Mouse (Mus musculus): ENCODE measurements around the gene Dnajc3.

Dnajc3 gene

GRCm38 (mm10) chr14:118937533-118938492 is at the start of gene Dnajc3:
TSS of gene Dnajc3 (plus strand) at chr14:118937976.
- peak; percentile 98 for DNase-seq

DNA sequence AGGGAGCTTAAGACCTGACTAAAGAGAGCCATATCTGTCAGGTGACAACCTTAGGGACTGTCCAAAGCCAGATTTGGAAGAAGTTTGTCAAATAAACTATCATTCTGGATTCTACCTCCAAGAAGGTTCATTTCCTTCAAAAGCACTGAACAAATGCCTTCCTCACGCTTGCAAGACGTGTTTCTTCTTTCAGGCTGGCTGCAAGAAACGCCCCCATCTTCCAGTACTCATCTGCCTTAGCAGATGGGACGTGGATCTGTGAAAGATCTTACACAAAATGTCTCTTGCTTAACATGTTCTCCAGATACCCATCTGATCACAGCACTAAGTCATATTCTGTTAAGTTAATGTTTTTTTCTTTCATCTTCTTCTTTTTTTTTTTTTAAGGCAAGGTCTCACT is 47.7 kb upstream of the Dnajc3 start:
- DNase-seq: no peak

DNA sequence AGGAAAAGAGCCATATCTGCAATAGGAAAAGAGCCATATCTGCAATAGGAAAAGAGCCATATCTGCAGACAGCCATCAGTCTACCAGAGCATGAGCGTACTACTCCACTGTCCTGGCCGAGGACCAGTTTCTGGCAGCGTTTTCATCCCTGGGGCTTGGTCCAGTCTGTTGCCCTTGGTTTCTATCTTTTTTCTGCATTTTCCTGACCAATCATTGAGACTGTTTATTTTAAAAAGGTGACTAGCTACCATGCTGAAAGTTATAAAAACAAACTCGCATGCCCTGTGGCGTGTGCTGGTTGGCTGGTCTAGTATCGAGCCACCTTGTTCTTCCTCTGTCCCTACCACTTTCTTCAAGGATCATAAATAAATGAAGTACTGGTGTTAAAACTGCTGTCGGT is 42.5 kb upstream of the Dnajc3 start:
- DNase-seq: no peak

DNA sequence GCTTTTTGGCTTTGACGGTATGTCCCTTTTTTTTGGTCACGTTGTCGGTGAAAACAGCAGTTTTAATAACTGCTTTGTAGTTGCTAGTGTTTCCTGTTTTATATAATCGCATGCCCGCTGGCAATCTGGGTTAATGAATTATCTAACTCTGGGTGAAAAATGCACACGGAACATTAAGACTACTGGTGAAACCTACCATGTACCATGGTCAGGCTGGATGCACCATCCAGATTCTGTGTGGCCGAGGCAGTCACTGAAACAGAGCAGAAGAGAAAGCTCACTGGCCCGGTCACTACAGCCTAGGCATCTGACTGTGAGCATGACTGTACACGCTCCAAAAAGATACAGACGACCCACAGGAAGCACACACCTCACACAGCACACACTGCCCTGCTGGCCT is 42.1 kb upstream of the Dnajc3 start:
- no peak for DNase-seq

- peak; percentile 29 for DNase-seq
Measured at GRCm38 (mm10) chr14:118899940-118900339, 37.8 kb upstream of the Dnajc3 start.

- DNase-seq: no peak
Measured at GRCm38 (mm10) chr14:118900911-118901310, 36.9 kb upstream of the Dnajc3 start.

- DNase-seq: no peak
Measured at GRCm38 (mm10) chr14:118903397-118903796, 34.4 kb upstream of the Dnajc3 start.

DNA sequence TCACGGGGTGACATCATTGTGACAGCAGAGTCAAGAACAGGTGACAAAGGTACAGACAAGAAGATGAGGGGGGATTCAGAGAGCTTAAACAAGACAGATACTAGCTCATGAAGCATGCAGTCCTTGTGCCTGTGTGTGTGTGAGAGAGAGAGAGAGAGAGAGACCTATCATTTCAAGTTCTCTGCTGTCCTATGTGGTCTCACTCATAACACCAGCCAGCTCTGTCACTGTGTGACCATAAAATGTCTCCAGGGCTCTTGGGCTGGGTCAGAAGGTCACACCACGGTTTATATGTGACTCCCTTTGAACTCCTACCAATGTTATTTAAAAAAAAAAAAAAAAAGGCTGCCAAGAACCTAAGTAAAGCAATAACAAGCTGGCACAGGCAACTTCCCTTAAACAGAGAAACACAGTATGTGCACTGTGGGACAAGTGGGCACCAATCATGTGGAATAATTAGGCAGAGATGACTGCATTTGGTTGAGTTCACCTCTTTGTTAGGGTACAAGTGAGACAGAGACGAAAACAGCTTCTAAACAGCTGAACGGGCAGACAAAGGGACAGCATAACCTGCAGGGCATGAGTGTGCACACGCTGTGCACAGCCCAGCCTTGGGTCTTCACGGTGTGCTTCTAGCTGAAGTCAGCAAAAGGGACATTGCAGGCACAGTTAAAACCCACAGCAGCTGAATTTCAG is 33.8 kb upstream of the Dnajc3 start:
- DNase-seq: no peak

DNA sequence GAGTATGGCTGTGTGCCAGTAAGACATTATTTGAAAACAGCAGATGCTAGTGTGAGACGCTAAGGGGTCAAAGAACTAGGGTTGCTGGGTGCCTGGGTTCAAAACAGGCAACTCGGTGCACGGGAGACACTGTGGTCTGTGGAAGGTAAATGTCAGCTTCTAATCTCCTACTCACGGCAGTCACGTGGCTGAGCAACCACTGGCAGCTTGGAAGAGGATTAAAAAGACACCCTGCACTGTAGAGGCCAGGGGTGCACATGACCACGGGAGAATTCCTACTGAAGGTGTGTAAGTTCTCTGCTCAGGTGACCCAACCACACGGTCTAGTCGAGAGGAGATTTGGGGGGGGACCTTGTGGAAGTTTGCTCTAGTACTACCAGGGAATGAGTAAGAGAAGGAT is 30.2 kb upstream of the Dnajc3 start:
- no peak for DNase-seq

- no peak for DNase-seq
Measured at GRCm38 (mm10) chr14:118909872-118910271, 27.9 kb upstream of the Dnajc3 start.

- DNase-seq: peak; percentile 76
Measured at GRCm38 (mm10) chr14:118910332-118911222, 27.2 kb upstream of the Dnajc3 start.

DNA sequence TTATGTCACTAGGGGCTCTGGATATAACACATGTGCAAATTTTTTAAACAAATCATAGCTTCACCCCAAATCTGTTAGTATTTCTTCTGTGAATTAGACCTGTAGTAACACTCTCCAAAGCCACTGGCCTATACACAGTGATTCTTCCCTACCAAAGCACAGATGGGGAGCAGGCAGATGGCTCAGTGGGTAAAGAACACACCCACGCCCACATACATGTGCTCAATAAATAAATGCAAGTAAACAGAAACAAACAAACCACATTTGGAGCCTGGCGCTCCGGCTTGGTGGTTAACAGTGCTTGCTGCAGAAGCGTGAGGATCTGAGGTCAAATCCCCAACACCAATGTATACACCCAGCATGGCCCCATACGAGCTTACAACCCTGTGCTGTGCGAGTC is 26.3 kb upstream of the Dnajc3 start:
- no peak for DNase-seq

- DNase-seq: no peak
Measured at GRCm38 (mm10) chr14:118913651-118914050, 24.1 kb upstream of the Dnajc3 start.

- no peak for DNase-seq
Measured at GRCm38 (mm10) chr14:118919025-118919424, 18.8 kb upstream of the Dnajc3 start.

DNA sequence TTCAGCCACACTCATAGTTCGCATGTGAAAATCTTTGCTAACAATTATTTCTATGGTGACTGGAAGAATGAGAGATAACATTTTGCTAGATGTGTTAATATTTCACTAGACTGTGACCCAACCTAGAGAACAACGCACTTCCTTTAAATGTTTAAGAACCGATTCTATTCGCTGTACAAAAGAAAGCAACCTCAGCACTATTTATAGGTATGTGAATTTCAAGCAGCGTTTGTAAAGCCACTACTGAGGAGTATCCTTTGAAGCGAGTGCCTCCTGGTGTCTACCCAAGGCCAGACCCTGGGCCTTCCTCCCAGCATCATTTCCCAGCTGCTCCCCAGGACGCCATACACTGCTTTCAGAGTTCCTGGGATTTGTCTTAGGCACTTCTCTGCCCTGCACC is 17.1 kb upstream of the Dnajc3 start:
- no peak for DNase-seq

DNA sequence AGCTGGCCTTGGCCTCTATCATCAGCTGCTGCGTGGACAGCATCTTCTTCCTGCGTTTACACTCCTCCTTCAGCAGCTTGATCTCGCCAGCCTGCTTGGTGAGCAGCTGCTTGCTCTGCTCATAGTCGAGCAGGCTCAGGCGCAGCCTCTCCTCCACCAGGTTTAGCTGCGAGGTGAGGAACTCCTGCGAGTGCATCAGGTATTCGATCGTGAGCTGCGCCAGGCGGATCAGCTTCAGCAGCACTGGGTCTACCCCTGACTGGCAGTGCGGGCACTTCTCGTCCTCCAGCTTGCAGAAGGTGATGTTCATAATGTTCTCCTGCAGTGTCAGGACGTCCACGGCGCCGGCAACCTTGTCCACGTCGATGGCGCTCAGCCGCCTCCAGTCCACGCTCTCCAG is 15.5 kb upstream of the Dnajc3 start:
- DNase-seq: no peak

DNA sequence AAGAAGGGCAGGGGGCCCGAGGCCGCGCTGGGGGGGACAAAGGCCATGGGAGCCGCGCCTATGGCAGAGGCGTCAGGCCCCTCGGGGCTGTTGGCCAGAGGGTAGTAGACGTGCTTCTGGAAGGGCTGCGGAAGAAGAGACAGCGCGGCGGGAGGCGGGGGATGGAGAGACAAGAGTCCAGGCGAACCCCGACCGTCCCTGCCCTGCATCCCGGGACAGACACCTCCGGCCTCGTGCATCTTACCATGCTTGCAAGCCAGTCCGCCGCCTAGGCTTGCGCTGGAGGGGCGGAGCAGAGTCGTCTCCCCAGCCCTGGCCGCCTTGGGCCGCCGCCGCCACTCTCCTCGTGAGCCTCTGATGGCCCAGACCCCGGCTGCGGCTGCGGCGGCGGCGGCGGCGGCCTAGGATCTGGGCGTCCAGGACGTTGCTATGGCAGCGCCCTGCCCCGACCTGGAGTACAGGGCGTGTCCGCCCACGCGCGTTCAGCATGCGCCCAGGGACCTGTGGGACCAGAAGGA is 15.1 kb upstream of the Dnajc3 start:
- peak; percentile 61 for DNase-seq

- DNase-seq: peak; percentile 75
Measured at GRCm38 (mm10) chr14:118924673-118925615, 12.8 kb upstream of the Dnajc3 start, which contains the start of gene Dzip1. TSS of gene Dzip1 (minus strand) at chr14:118925460.

GRCm38 (mm10) chr14:118928565-118928964 is 9.2 kb upstream of the Dnajc3 start:
- no peak for DNase-seq

DNA sequence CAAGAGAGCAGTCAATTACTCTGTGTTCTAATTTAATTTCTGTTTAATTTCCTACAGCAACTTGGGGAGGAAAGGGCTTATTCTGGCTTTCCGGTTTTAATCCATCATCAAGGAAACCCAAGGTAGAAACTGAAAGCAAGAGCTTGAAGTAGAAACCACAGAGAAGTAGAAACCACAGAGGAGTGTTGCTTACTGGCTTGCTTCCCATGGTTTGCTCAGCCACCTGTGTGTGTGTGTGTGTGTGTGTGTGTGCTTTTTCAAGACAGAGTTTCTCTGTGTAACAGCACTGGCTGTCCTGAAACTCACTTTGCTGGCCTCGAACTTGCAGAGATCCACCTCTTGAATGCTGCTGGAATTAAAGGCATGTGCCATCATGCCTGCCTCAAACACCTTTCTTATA is 8.0 kb upstream of the Dnajc3 start:
- DNase-seq: peak; percentile 71

- no peak for DNase-seq
Measured at GRCm38 (mm10) chr14:118930777-118931176, 7.0 kb upstream of the Dnajc3 start.

GRCm38 (mm10) chr14:118931181-118931580 is 6.6 kb upstream of the Dnajc3 start:
- DNase-seq: no peak

All from thymus, postnatal 4 days (tissue).